Mouse (Mus musculus) megakaryocyte, adult 5-6 weeks (primary cell): Measurements from ENCODE around the gene Gm21083. TPM values are rescaled to one million over a fixed set of nuclear protein-coding genes. Genes with fewer than 3 reads are reported as not detected.
"Not testable (repeated sequence)": the region's sequence is repeated elsewhere in the genome, so short reads cannot be mapped to it uniquely, and the experiment has no call there.

Source experiments
- ATAC-seq: 2 replicates; pipeline ENCODE4 v1.8.0; 2016; ENCODE audit warnings: mild to moderate bottlenecking, inconsistent platforms; ENCODE audit not compliant: poor library complexity, severe bottlenecking
- total RNA-seq, 2 experiments: library from RNA; stranded (forward) in 1 of 2; stranded (reverse) in 1 of 2; fragments of 153-499, 151-499 nt in 1 of 2; fragments of 221-1000, 200-1000 nt in 1 of 2; gene quantifications; 2 replicates each; pipeline versions ENCODE4 v1.2.3 to v1.2.4; 2015 to 2017

Gene Gm21083
- total RNA-seq, 2 experiments from 2014 or later, result not detected

DNA sequence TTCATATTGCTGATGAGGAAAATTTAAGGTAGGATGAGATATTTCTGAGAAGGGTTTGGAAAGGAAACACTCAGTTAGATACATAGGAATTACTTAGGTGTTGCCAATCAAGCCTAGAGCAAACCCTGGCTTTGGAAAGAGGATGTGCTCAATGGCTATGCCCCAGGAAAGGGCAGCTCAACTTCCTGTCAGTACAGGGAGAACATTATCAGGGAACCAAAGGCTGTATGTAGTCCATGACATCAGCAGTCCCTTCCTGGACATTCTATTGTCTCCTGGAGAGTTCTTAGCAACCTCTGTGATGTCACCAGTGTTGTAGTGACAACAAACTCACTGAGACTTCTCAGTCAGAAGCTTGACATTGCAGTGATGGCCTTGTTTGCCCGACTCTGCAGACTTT lies 41.6 kb downstream of the Gm21083 start, which contains the start of gene Speer4d:
TSS of gene Speer4d (plus strand) at position 301 of the 400 bp plus-strand sequence.
- not testable (repeated sequence) for ATAC-seq

DNA sequence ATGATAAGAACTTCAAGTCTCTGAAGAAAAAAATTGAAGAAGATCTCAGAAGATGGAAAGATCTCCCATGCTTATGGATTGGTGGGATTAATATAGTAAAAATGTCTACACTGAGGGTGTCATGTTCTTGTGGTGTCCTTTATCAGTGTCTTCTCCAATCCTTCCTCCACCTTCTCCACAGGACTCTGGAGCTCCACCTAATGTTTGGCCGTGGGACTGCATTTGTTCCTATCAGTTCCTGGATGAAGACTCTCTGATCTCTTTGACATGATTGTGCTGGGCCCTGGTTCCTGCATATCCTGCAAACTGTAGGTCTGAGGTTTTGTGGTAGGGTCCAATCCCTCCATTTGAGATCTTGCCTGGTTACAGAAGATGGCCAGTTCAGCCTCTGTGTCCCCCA lies 51.0 kb downstream of the Gm21083 start:
- ATAC-seq, result not testable (repeated sequence)

DNA sequence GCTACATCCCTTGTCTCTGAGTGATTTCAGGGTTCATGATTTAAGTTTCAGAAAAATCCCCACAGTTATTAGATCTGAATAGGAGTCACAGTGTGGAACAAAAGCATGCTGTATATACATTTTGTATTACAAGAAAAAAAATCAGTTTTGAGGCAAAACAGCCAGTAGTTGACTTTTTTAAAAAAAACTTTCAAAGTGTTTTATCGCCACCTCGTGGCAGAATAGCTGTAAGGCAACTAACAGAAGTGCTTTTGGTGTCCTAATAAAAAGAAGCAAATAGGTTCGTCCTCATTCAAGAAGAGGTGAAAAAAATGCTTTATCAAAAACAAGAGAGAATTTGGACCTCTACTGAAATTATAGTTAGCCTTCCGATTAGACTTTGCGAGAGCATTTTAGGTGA lies 52.9 kb downstream of the Gm21083 start:
- ATAC-seq, result not testable (repeated sequence)

Other genes starting within 250 kb of the Gm21083 start
- not detected in 2 replicates for gene Gm21149, start 100.8 kb upstream of the Gm21083 start, total RNA-seq (2015)
- gene Gm21149, start 100.8 kb upstream of the Gm21083 start, total RNA-seq (2017), result not detected in 2 replicates
- gene Gm21190, start 48.1 kb upstream of the Gm21083 start, total RNA-seq (2015), result not detected in 2 replicates
- gene Gm21190, start 48.1 kb upstream of the Gm21083 start, total RNA-seq (2017), result not detected in 2 replicates
- gene Speer4d, start 41.7 kb downstream of the Gm21083 start, total RNA-seq (2015), result not detected in 2 replicates
- gene Speer4d, start 41.7 kb downstream of the Gm21083 start, total RNA-seq (2017), result not detected in 2 replicates
- gene 4930572O03Rik, start 79.7 kb downstream of the Gm21083 start, total RNA-seq (2015), result not detected in 2 replicates
- gene 4930572O03Rik, start 79.7 kb downstream of the Gm21083 start, total RNA-seq (2017), result not detected in 2 replicates
- gene Speer4c, start 136.9 kb downstream of the Gm21083 start, total RNA-seq (2015), result not detected in 2 replicates
- not detected in 2 replicates for gene Speer4c, start 136.9 kb downstream of the Gm21083 start, total RNA-seq (2017)